Comparison of ENCODE assay signal across 22 mouse cellular contexts in genomic region chr7:129772540-129773331, GRCm38 (mm10).
A peak's percentile ranks its signal among the peaks of the same experiment; 100 is the strongest.
DNase-seq lines count a peak whose midpoint lies in the region; ATAC-seq lines count a peak whose summit lies in the region.
"Had no signal": no experiment of that assay in that cellular context is flagged by ENCODE, and none has a peak within 500 bp of the region (broad histone marks: within the 10 kb centered on the region; RNA-seq: fewer than 3 reads in every experiment).

No protein-coding gene starts in this region.

- H3K36me3 ChIP-seq in forebrain, embryonic 10.5 days (replicated peaks), result no peaks in the 10 kb centered on the region
- no peaks in the 10 kb centered on the region for H3K36me3 ChIP-seq in forebrain, embryonic 11.5 days (ENCODE audit: control insufficient read depth, insufficient read depth, low read length)
- H3K36me3 ChIP-seq in lung, embryonic 15.5 days, result no peaks in the 10 kb centered on the region
- no peaks in the 10 kb centered on the region for H3K36me3 ChIP-seq in embryonic facial prominence, embryonic 14.5 days (ENCODE audit: control insufficient read depth, insufficient read depth, low read length)
- H3K36me3 ChIP-seq in neural tube, embryonic 15.5 days, result no peaks in the 10 kb centered on the region
- H3K36me3 ChIP-seq: G1E; hindbrain, embryonic 13.5 days had no signal

- H3K9ac ChIP-seq in forebrain, embryonic 11.5 days (ENCODE audit: low read length), result no peak overlapping the region
- H3K9ac ChIP-seq in lung, embryonic 15.5 days, result no peak overlapping the region
- H3K9ac ChIP-seq in embryonic facial prominence, embryonic 14.5 days (ENCODE audit: low read depth, low read length), result 0 out of 2 replicates have a peak overlapping the region, but pooled peaks have one; percentile 30
- H3K9ac ChIP-seq in neural tube, embryonic 15.5 days (replicated peaks), result no peak overlapping the region
- H3K9ac ChIP-seq: hindbrain, embryonic 13.5 days had no signal

- peak overlapping the region; percentile 51; the same call in 1 of the 2 replicates for H3K27ac ChIP-seq in forebrain, embryonic 10.5 days
- H3K27ac ChIP-seq in forebrain, embryonic 11.5 days (ENCODE audit: low read depth, low read length), result no peak overlapping the region
- H3K27ac ChIP-seq in lung, embryonic 15.5 days, result peak overlapping the region; percentile 50
- no peak overlapping the region for H3K27ac ChIP-seq in embryonic facial prominence, embryonic 14.5 days (replicated peaks; ENCODE audit: low read depth, low read length)
- 0 out of 2 replicates have a peak overlapping the region, but pooled peaks have one; percentile 24 for H3K27ac ChIP-seq in neural tube, embryonic 15.5 days (replicated peaks)
- H3K27ac ChIP-seq: hindbrain, embryonic 13.5 days had no signal

- no peak for DNase-seq in forebrain, embryonic 10.5 days (ENCODE audit: extremely low spot score, low spot score)
- DNase-seq in forebrain, embryonic 11.5 days (ENCODE audit: low spot score), result no peak
- no peak for DNase-seq in lung, postnatal 10 days
- no peak for DNase-seq in embryonic facial prominence, embryonic 14.5 days (ENCODE audit: low spot score)
- no peak for DNase-seq in spleen, postnatal 36 days (ENCODE audit: low spot score in 2 of 2)
- DNase-seq in gastrocnemius, adult 18-20 months (ENCODE audit: low spot score), result no peak
- DNase-seq: adrenal gland, postnatal 10 days; cerebellum, adult 9-11 months; gastrocnemius, postnatal 14 days; kidney, adult 8-10 months; lung, adult 18-20 months; retina, postnatal 1 day; thymus, postnatal 4 days had no signal

- no peak overlapping the region for H3K4me2 ChIP-seq in forebrain, embryonic 11.5 days (ENCODE audit: low read depth, low read length, severe bottlenecking)
- H3K4me2 ChIP-seq in lung, embryonic 15.5 days, result no peak overlapping the region
- H3K4me2 ChIP-seq in embryonic facial prominence, embryonic 14.5 days (ENCODE audit: low read depth, low read length), result no peak overlapping the region
- no peak overlapping the region for H3K4me2 ChIP-seq in neural tube, embryonic 15.5 days
- H3K4me2 ChIP-seq: hindbrain, embryonic 13.5 days; liver, embryonic 11.5 days had no signal

- peaks cover 72% of the 10 kb centered on the region for H3K27me3 ChIP-seq in forebrain, embryonic 10.5 days (ENCODE audit: poor library complexity, severe bottlenecking)
- H3K27me3 ChIP-seq in forebrain, embryonic 11.5 days (ENCODE audit: control insufficient read depth, insufficient read depth, low read length), result no peaks in the 10 kb centered on the region
- H3K27me3 ChIP-seq in lung, embryonic 15.5 days, result no peaks in the 10 kb centered on the region
- 0 out of 2 replicates have a peak, but pooled peaks cover 3% of the 10 kb centered on the region for H3K27me3 ChIP-seq in embryonic facial prominence, embryonic 14.5 days (replicated peaks; ENCODE audit: control insufficient read depth, insufficient read depth, low read length)
- 0 out of 2 replicates have a peak, but pooled peaks cover 3% of the 10 kb centered on the region for H3K27me3 ChIP-seq in neural tube, embryonic 15.5 days (replicated peaks)

- no peak overlapping the region for H3K4me3 ChIP-seq in forebrain, embryonic 10.5 days
- no peak overlapping the region for H3K4me3 ChIP-seq in forebrain, embryonic 11.5 days (ENCODE audit: low read depth, low read length)
- no peak overlapping the region for H3K4me3 ChIP-seq in lung, embryonic 15.5 days
- no peak overlapping the region for H3K4me3 ChIP-seq in embryonic facial prominence, embryonic 14.5 days (ENCODE audit: low read depth, low read length)
- H3K4me3 ChIP-seq in neural tube, embryonic 15.5 days (replicated peaks), result no peak overlapping the region
- H3K4me3 ChIP-seq: hindbrain, embryonic 13.5 days had no signal

- peaks cover 36% of the 10 kb centered on the region for H3K4me1 ChIP-seq in forebrain, embryonic 10.5 days
- H3K4me1 ChIP-seq in forebrain, embryonic 11.5 days (replicated peaks; ENCODE audit: control insufficient read depth, insufficient read depth, low read length), result peaks cover 5% of the 10 kb centered on the region; the same call in 1 of the 2 replicates
- H3K4me1 ChIP-seq in lung, embryonic 15.5 days, result peaks cover 27% of the 10 kb centered on the region
- peaks cover 16% of the 10 kb centered on the region; the same call in 1 of the 2 replicates for H3K4me1 ChIP-seq in embryonic facial prominence, embryonic 14.5 days (ENCODE audit: control insufficient read depth, insufficient read depth, low read length)
- H3K4me1 ChIP-seq in neural tube, embryonic 15.5 days, result peaks cover 21% of the 10 kb centered on the region

- WGBS in forebrain, embryonic 10.5 days, result 80% methylated on average over 11 of the region's 11 CpGs
- 76% methylated on average over 11 of the region's 11 CpGs for WGBS in forebrain, embryonic 11.5 days
- WGBS in lung, embryonic 15.5 days, result 56% methylated on average over 11 of the region's 11 CpGs
- 72% methylated on average over 11 of the region's 11 CpGs for WGBS in embryonic facial prominence, embryonic 14.5 days
- WGBS in neural tube, embryonic 15.5 days, result 50% methylated on average over 11 of the region's 11 CpGs

- H3K9me3 ChIP-seq in forebrain, embryonic 10.5 days, result no peaks in the 10 kb centered on the region
- no peaks in the 10 kb centered on the region for H3K9me3 ChIP-seq in forebrain, embryonic 11.5 days (ENCODE audit: control insufficient read depth, low read length)
- H3K9me3 ChIP-seq in lung, embryonic 15.5 days, result no peaks in the 10 kb centered on the region
- no peaks in the 10 kb centered on the region for H3K9me3 ChIP-seq in embryonic facial prominence, embryonic 14.5 days (ENCODE audit: control insufficient read depth, low read length)
- no peaks in the 10 kb centered on the region for H3K9me3 ChIP-seq in neural tube, embryonic 15.5 days (replicated peaks)
- H3K9me3 ChIP-seq: hindbrain, embryonic 13.5 days had no signal

- no peak for ATAC-seq in forebrain, embryonic 11.5 days (replicated peaks; ENCODE audit: low FRiP score)
- ATAC-seq in lung, embryonic 15.5 days (ENCODE audit: borderline replicate concordance, extremely low read depth, low FRiP score, low TSS enrichment), result peak; percentile 50
- peak; percentile 30; the same call in 1 of the 2 replicates for ATAC-seq in embryonic facial prominence, embryonic 14.5 days (ENCODE audit: low read depth)
- ATAC-seq in neural tube, embryonic 15.5 days (ENCODE audit: low FRiP score), result no peak
- ATAC-seq: activated CD4-positive, CD25-positive, alpha-beta regulatory T cell, adult 4 months; forebrain, embryonic 14.5 days; inflammation-experienced regulatory T-cells, adult 6 months; midbrain, embryonic 16.5 days had no signal

Comparison
In these comparisons a context has a peak if more than half of its experiments do, and no peak if none do; other contexts are left out.
1. H3K27ac ChIP-seq: peak in forebrain, embryonic 10.5 days (single experiment), lung, embryonic 15.5 days (single experiment) and neural tube, embryonic 15.5 days (single experiment); none in forebrain, embryonic 11.5 days (single experiment) and embryonic facial prominence, embryonic 14.5 days (single experiment).
2. ATAC-seq: peak in lung, embryonic 15.5 days (single experiment) and embryonic facial prominence, embryonic 14.5 days (single experiment); none in forebrain, embryonic 11.5 days (single experiment) and neural tube, embryonic 15.5 days (single experiment).